Mouse (Mus musculus) neutrophil, adult 5-6 weeks (primary cell): ENCODE measurements around the gene Jag1. TPM values are rescaled to one million over a fixed set of nuclear protein-coding genes. Genes with fewer than 3 reads are reported as not detected.

Source experiments
- ATAC-seq: fragments of 151-379, 151-347 bp; 2 replicates; pipeline ENCODE4 v1.8.0; 2017; ENCODE audit warnings: mild to moderate bottlenecking, moderate TSS enrichment; ENCODE audit not compliant: insufficient number of reproducible peaks, poor library complexity, low FRiP score, severe bottlenecking; ENCODE audit errors: extremely low read depth
- total RNA-seq: library from RNA; stranded (forward); fragments of 200-1000 nt; gene quantifications from 2 replicates; pipeline ENCODE4 v1.2.3, GENCODE M21; 2017

Gene Jag1
- total RNA-seq, 1 experiment from 2014 or later: 0.81 TPM

DNA sequence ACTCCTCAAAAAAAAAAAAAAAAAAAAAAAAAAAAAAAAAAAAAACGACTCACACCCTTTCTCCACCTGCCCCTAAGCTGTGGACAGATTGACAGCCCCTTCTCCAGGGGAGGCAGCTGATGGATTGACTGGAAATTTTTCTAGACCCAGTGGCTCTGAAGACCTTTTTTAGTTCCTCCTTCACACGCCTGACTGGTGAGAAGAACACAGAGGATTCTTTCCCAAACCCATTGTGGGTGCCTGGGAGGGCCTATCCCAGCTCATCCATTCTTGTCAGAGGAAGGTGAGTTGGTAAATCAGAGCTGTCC, 42.2 kb downstream of the Jag1 start:
- no peak for ATAC-seq

DNA sequence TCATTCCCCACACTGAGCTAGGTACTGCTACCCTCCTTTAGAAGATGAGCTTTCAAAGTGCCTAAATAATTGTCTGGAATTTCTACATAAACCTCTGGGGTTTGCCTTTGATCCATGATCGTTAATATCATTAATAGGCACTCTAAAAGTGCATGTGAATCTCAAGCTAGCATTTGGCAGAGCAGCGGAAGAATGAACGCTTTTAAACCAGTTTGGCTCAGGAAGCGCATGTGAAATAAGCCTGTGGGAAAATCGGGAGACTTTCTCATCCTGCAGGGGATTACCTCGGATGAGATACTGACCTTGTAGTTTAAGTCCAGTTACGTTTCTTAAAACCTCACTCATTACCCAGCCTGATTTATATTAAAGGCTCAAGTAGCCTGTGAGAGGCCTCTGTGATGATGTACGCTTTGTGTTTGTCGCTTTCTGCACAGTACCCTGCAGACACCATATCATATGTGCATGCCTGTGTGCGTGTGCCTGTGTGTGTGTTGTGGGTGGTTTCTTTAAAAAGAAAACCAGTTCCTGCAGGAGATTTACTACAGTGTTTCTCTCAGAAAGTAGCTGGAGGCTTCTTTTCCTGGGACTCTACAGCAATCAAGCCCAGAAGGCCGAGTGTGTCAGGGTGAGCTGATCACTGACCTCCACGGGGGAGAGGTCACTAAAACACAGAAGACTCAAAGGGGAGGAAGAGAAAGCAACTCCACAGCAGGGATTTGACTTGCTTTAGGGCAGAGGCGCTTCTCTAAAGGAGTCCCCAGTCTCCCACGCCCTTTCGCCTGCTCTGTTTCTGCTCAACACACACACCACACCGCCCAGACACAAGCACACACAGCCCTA, 42.8 kb downstream of the Jag1 start:
- no peak for ATAC-seq

DNA sequence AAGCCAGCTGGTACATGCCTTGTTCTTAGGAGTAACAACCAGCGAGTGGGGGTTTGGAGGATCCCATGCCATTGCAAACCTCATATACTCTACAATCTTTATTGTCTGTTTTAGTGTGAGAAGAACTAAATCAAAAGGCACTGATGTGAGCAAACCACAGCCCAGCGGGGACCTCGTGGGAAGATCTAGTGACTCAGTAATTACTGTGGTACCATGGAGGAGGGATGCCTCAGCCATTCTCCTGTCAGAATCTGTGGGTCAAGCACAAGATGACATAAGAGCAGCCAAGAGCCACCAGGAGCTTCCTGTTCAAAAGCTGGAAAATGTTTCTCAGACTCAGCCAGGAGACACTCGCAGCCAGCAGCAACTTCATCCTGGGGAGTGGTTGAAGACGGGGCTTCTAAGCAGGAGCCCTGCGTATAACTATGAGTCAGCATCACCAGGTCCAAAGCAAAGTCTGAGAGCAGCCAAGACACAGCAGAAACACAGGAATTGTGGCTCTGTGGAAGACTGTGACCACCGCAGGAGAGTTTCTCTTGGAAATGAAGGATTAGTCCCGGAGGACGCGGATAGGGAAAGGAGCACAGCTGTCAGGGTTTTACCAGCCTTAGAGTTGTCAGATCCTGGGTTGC, 48.8 kb downstream of the Jag1 start:
- no peak for ATAC-seq

- no peak for ATAC-seq
Measured at GRCm38 (mm10) chr2:137064513-137064912, 51.9 kb downstream of the Jag1 start.

- no peak for ATAC-seq
Measured at GRCm38 (mm10) chr2:137063829-137064228, 52.6 kb downstream of the Jag1 start.

GRCm38 (mm10) chr2:137049906-137050305, 66.5 kb downstream of the Jag1 start:
- ATAC-seq: no peak

- ATAC-seq: no peak
Measured at GRCm38 (mm10) chr2:137049367-137049766, 67.1 kb downstream of the Jag1 start.

- ATAC-seq: no peak
Measured at GRCm38 (mm10) chr2:137044122-137044521, 72.3 kb downstream of the Jag1 start.

Other genes with a start within 250 kb of the Jag1 start
- gene AL731706.2, start 231.0 kb downstream of the Jag1 start, total RNA-seq: 10.8 and 13.9 TPM in 2 replicates
- 5.7 and 6.5 TPM in 2 replicates for gene Slx4ip, start 225.4 kb downstream of the Jag1 start, total RNA-seq
- 2.7 and 8.2 TPM in 2 replicates for gene AL731706.1, start 225.3 kb downstream of the Jag1 start, total RNA-seq
- gene Mkks, start 225.3 kb downstream of the Jag1 start, total RNA-seq: 6.8 and 16.3 TPM in 2 replicates